Comparison of ENCODE assay signal across 27 mouse cellular contexts in genomic region chr7:114738166-114738565, GRCm38 (mm10). TPM values are rescaled to one million over a fixed set of nuclear protein-coding genes. Genes with fewer than 3 reads are reported as not detected.
DNase-seq lines count a peak whose midpoint lies in the region; ATAC-seq and TF ChIP-seq lines count a peak whose summit lies in the region.
"Had no signal": no experiment of that assay in that cellular context is flagged by ENCODE, and none has a peak within 500 bp of the region (broad histone marks: within the 10 kb centered on the region; RNA-seq: fewer than 3 reads in every experiment).

No protein-coding gene starts in this region.

- peak overlapping the region; percentile 36; the same call in 1 of the 2 replicates for H3K27ac ChIP-seq in thymus, adult 2 months (ENCODE audit: control insufficient read depth, insufficient read depth, low read length)
- H3K27ac ChIP-seq in left cerebral cortex, adult 2 months, result no peak overlapping the region
- H3K27ac ChIP-seq: embryonic facial prominence, embryonic 13.5 days; forebrain, embryonic 12.5 days; forebrain, embryonic 15.5 days; heart, adult 2 months; hindbrain, embryonic 12.5 days; hindbrain, embryonic 15.5 days; intestine, embryonic 15.5 days had no signal

- CTCF ChIA-PET in Patski (lab: Charles Lee), result no interaction called here

- peak overlapping the region; percentile 46 for H3K4me2 ChIP-seq in myocyte (ENCODE audit: low read depth)
- H3K4me2 ChIP-seq: embryonic facial prominence, embryonic 13.5 days; forebrain, embryonic 12.5 days; forebrain, embryonic 15.5 days; heart, embryonic 11.5 days; hindbrain, embryonic 12.5 days; hindbrain, embryonic 15.5 days; intestine, embryonic 15.5 days had no signal

- no peaks in the 10 kb centered on the region for H3K79me2 ChIP-seq in myocyte (ENCODE audit: control insufficient read depth, insufficient read depth)

- H3K27me3 ChIP-seq in thymus, adult 2 months (ENCODE audit: control insufficient read depth, insufficient read depth, low read length), result no peaks in the 10 kb centered on the region
- H3K27me3 ChIP-seq in Patski, result no peaks in the 10 kb centered on the region
- no peaks in the 10 kb centered on the region for H3K27me3 ChIP-seq in myocyte (ENCODE audit: control insufficient read depth, insufficient read depth, insufficient read length)
- H3K27me3 ChIP-seq: embryonic facial prominence, embryonic 13.5 days; forebrain, embryonic 12.5 days; forebrain, embryonic 15.5 days; hindbrain, embryonic 12.5 days; hindbrain, embryonic 15.5 days; intestine, embryonic 15.5 days had no signal

- no peak overlapping the region for H3K4me3 ChIP-seq in thymus, adult 2 months (ENCODE audit: control insufficient read depth, insufficient read depth, low read length)
- no peak overlapping the region for H3K4me3 ChIP-seq in myocyte
- no peak overlapping the region for H3K4me3 ChIP-seq in left cerebral cortex, adult 2 months
- H3K4me3 ChIP-seq: embryonic facial prominence, embryonic 13.5 days; erythroblast, embryonic 14.5 days; forebrain, embryonic 12.5 days; forebrain, embryonic 15.5 days; heart, adult 2 months; hindbrain, embryonic 12.5 days; hindbrain, embryonic 15.5 days; intestine, embryonic 15.5 days had no signal

- peaks cover 26% of the 10 kb centered on the region for H3K4me1 ChIP-seq in thymus, adult 2 months (replicated peaks; ENCODE audit: control insufficient read depth, insufficient read depth, low read length)
- H3K4me1 ChIP-seq: forebrain, embryonic 12.5 days; forebrain, embryonic 15.5 days; hindbrain, embryonic 12.5 days; hindbrain, embryonic 15.5 days; intestine, embryonic 15.5 days had no signal

- H3K36me3 ChIP-seq in thymus, adult 2 months (ENCODE audit: control insufficient read depth, insufficient read depth, low read length), result no peaks in the 10 kb centered on the region
- no peaks in the 10 kb centered on the region for H3K36me3 ChIP-seq in myocyte (ENCODE audit: control insufficient read depth, insufficient read depth)
- H3K36me3 ChIP-seq: embryonic facial prominence, embryonic 13.5 days; forebrain, embryonic 12.5 days; forebrain, embryonic 15.5 days; hindbrain, embryonic 12.5 days; hindbrain, embryonic 15.5 days; intestine, embryonic 15.5 days had no signal

- H3ac ChIP-seq in myocyte (ENCODE audit: control insufficient read depth, insufficient read length), result no peak overlapping the region

- DNase-seq in thymus, adult 2 months, result no peak
- no peak for DNase-seq in thymus, postnatal 25 days
- DNase-seq in Patski (ENCODE audit: low read depth, low spot score), result peak; percentile 39
- DNase-seq in left cerebral cortex, adult 2 months (ENCODE audit: extremely low spot score in 1 of 2, low spot score in 2 of 2), result no peak
- DNase-seq in left cerebral cortex, postnatal 10 days (ENCODE audit: extremely low spot score in 1 of 2, low spot score in 2 of 2), result no peak
- DNase-seq: adrenal gland, adult 2 months; adrenal gland, postnatal 14 days; cerebellum, adult 11 months; cerebellum, adult 2 months; cerebellum, adult 9-11 months; cerebellum, postnatal 25 days; gastrocnemius, postnatal 25 days; heart, adult 2 months had no signal

- ATAC-seq in Patski, result no peak
- ATAC-seq: forebrain, embryonic 15.5 days; intestine, embryonic 15.5 days had no signal

- TF ChIP-seq CTCF in thymus, adult 2 months (IDR thresholded peaks at IDR 0.05; ENCODE audit: borderline replicate concordance, control insufficient read depth, extremely low read depth, insufficient read depth, low read length, poor library complexity), result no peak
- no peak for TF ChIP-seq CTCF in Patski (IDR thresholded peaks at IDR 0.05)
- TF ChIP-seq CTCF in left cerebral cortex, adult 2 months (IDR thresholded peaks at IDR 0.05), result no peak

- in situ Hi-C loops in Patski (cut with MboI; ENCODE audit: low pct_unique_long_range_greater_than_20kb), result loop anchor here (5.0 kb wide), 1 partner anchor 79 kb away; no protein-coding TSS in a partner anchor

- intact Hi-C loops in left cerebral cortex, adult 2 months (cut with DNase I), result no loop called here
- intact Hi-C loops in left cerebral cortex, postnatal 10 days (cut with DNase I), result no loop called here

- no peak for TF ChIP-seq POLR2A in thymus, adult 2 months (IDR thresholded peaks at IDR 0.05; ENCODE audit: control insufficient read depth, extremely low read depth, insufficient read depth, low read length, poor library complexity)
- TF ChIP-seq POLR2A in myocyte (IDR thresholded peaks at IDR 0.05; ENCODE audit: insufficient read length, low read depth), result no peak

- POLR2A ChIA-PET in Patski (lab: Charles Lee), result no interaction called here

TF ChIP-seq in myocyte, 11 proteins besides CTCF, POLR2A, EP300 and RAD21:
- TF ChIP-seq TCF3 (IDR thresholded peaks at IDR 0.05; ENCODE audit: insufficient read length, low read depth), result no peak
- TF ChIP-seq USF1 (IDR thresholded peaks at IDR 0.05; ENCODE audit: low read depth), result no peak
- no peak for TF ChIP-seq MYOG (IDR thresholded peaks at IDR 0.05; ENCODE audit: control insufficient read depth in 1 of 3, insufficient read depth in 1 of 3, insufficient read length in 2 of 3, low read depth in 2 of 3)

RNA-seq across cellular contexts. Expression of gene Insc, which starts 5.3 kb away (rescaled TPM):
- polyA plus RNA-seq in thymus, adult 2 months (2012; rRNA removed), result 0.26 and 0.55 TPM in 2 replicates
- polyA plus RNA-seq in Patski (2021) (0.21 TPM), myocyte (2012; fragmentation: generic; extraction: Trizol) (0.18 TPM)
- total RNA-seq in left cerebral cortex, adult 2 months (2021), result 1 to 10 TPM; 1.8 to 2.2 TPM
- 1 to 10 TPM in 1 of 2 experiments, under 1 TPM in 1; 0.62 to 1.3 TPM for total RNA-seq in left cerebral cortex, postnatal 10 days (2021)
- total RNA-seq: common myeloid progenitor, adult 5-6 weeks; hematopoietic stem cell, adult 5-6 weeks had no signal

RNA-seq across cellular contexts. Expression of gene Calcb, which starts 19.7 kb away (rescaled TPM):
- polyA plus RNA-seq in thymus, adult 2 months (2012; rRNA removed), result 10.0 and 10.3 TPM in 2 replicates
- 0.13 TPM for polyA plus RNA-seq in Patski (2021)
- polyA plus RNA-seq in myocyte (2012; fragmentation: generic; extraction: Trizol), result 0.13 TPM
- total RNA-seq in left cerebral cortex, adult 2 months (2021), result not detected
- not detected for total RNA-seq in left cerebral cortex, postnatal 10 days (2021)
- total RNA-seq: adrenal gland, adult 2 months; adrenal gland, postnatal 14 days; adrenal gland, postnatal 4 days; common myeloid progenitor, adult 5-6 weeks; gastrocnemius, adult 8-10 months; gastrocnemius, postnatal 25 days; hematopoietic stem cell, adult 5-6 weeks had no signal
- polyA plus RNA-seq: adrenal gland, adult 2 months; erythroblast, embryonic 14.5 days; forebrain, embryonic 15.5 days; heart, embryonic 14.5 days; hindbrain, embryonic 12.5 days had no signal
